Mouse (Mus musculus) ES-Bruce4 (cell line): ENCODE measurements around the gene Gkn2. TPM values are rescaled to one million over a fixed set of nuclear protein-coding genes. Genes with fewer than 3 reads are reported as not detected.

ENCODE experiments used
- H3K27ac ChIP-seq: 2 replicates; pipeline ENCODE4 v1.5.1; 2012; ENCODE audit warnings: low read length, inconsistent platforms; ENCODE audit not compliant: insufficient read depth
- H3K27me3 ChIP-seq: 2 replicates; pipeline ENCODE4 v1.6.1; 2012; ENCODE audit warnings: mild to moderate bottlenecking, low read length, inconsistent platforms; ENCODE audit not compliant: control insufficient read depth, poor library complexity, insufficient read depth, severe bottlenecking
- H3K36me3 ChIP-seq: 2 replicates; pipeline ENCODE4 v1.6.1; 2012; ENCODE audit warnings: inconsistent platforms, mild to moderate bottlenecking, low read length, moderate library complexity; ENCODE audit not compliant: control insufficient read depth, poor library complexity, insufficient read depth, severe bottlenecking
- H3K4me1 ChIP-seq: one replicate; pipeline ENCODE4 v1.8.1; 2011; ENCODE audit warnings: low read length; ENCODE audit not compliant: control insufficient read depth, insufficient read depth
- H3K4me3 ChIP-seq: 2 replicates; pipeline ENCODE4 v1.5.1; 2011; ENCODE audit warnings: low read depth, mild to moderate bottlenecking, low read length
- H3K9ac ChIP-seq: 2 replicates; pipeline ENCODE4 v1.6.1; 2012; ENCODE audit warnings: low read depth, mild to moderate bottlenecking, inconsistent platforms; ENCODE audit not compliant: poor library complexity, severe bottlenecking
- H3K9me3 ChIP-seq: replicated peaks from 2 replicates; pipeline ENCODE4 v1.6.1; 2012; ENCODE audit warnings: mild to moderate bottlenecking, low read length, inconsistent platforms; ENCODE audit not compliant: control insufficient read depth, poor library complexity, insufficient read depth, severe bottlenecking
- CTCF ChIP-seq: IDR thresholded peaks from one replicate; pipeline ENCODE4 v1.8.1; 2011; ENCODE audit warnings: low read depth, low read length
- EP300 ChIP-seq: IDR thresholded peaks from 2 replicates; pipeline ENCODE4 v1.6.1; 2011; ENCODE audit warnings: low read depth, low read length; ENCODE audit not compliant: insufficient read depth
- POLR2A ChIP-seq: IDR thresholded peaks from one replicate; pipeline ENCODE4 v1.8.1; 2011; ENCODE audit warnings: low read length; ENCODE audit not compliant: insufficient read depth
- polyA plus RNA-seq: library from polyadenylated mRNA; stranded (reverse); fragments of >200 nt; gene quantifications from 2 replicates; pipeline ENCODE4 v1.2.4, GENCODE M21; 2011; ENCODE audit warnings: low read depth; ENCODE audit not compliant: missing spikeins, insufficient read depth, insufficient read length

Gkn2 gene
- polyA plus RNA-seq, 1 experiment = not detected

DNA sequence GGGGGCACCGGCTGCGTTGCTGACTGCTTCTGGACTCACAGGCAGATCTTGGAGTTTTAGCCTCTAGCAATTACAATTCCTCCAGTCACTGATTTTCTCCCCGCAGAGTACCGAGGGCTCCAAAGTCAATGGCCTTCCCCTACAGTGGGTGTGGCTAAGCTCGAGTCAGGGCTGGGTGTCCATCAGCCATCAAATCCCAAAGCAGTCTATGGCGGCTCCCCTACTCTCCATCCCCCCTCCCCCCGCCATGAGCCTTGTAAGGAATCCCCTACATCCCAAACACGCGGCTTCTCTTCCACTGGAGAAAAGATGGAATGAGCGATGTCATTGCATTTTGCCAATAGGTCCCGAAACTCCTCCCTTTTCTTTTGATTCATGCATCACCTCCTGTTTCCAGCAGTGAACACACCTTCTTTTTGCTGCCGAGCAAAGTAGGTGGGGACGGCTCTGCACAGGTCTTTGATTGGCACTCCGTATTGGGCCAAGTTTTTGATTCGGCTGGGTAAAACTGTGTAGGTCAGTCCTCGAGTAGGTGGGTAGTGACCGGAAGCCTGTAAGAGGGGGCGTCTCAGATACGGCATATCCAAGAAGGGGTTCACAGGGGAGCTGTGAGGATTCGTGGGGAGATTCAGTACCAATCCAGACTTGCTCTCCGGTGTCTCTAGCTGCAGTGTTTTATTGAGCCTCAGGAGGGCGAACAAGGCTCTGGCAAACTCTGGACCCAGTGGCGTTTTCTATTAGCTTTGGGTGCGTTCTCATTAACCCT is 11.0 kb downstream of the Gkn2 start:
- no peaks in the 10 kb centered on the region for H3K27me3 ChIP-seq
- no peaks in the 10 kb centered on the region for H3K4me1 ChIP-seq
- peak overlapping the region; percentile 44 for H3K4me3 ChIP-seq
- TF ChIP-seq POLR2A (no peak), CTCF (peak; percentile 22)
- no peak overlapping the region for H3K9ac ChIP-seq
- H3K9me3 ChIP-seq = no peaks in the 10 kb centered on the region
- H3K27ac ChIP-seq = no peak overlapping the region
- no peaks in the 10 kb centered on the region for H3K36me3 ChIP-seq

DNA sequence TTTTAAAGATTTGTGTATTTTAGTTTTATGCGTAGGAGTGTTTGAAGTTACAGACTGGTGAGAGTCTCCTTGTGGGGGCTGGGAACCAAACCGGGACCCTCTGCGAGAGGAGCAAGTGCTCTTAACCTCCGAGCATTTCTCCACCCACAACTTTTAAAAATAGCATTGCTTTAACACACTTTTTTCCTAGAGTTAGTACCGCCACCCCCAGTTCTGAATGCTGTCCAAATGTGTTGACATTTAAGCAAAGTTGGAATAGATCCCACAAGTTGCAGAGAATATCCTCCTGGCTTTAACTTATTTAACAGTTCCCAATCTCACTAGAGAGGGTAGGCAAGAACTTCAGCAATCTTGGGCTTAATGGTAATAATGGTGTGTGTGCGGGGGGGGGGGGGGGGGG is 11.6 kb downstream of the Gkn2 start:
- Histone ChIP-seq H3K27me3 (no peaks in the 10 kb centered on the region), H3K36me3 (no peaks in the 10 kb centered on the region), H3K4me1 (no peaks in the 10 kb centered on the region), H3K27ac (no peak overlapping the region), H3K9me3 (no peaks in the 10 kb centered on the region), H3K9ac (no peak overlapping the region), H3K4me3 (no peak overlapping the region)
- TF ChIP-seq CTCF (no peak), EP300 (no peak), POLR2A (no peak)

DNA sequence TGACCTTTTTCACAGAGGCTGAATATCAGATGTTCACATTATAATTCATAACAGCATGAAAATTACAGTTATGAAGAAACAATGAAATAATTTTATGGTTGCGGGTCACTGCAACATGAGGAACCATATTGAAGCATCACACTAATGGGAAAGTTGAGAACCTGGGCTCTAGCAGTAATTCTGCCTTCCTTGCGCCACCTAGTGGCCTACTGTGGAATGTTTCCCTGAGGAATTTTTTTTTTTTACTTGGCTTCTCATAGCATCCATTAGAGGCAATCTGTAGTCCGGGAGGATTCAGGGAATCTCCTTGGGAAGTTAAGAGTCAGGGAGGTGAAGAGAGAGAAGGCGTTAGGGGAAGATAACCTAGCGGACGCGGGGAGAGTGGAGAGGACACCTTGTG is 13.0 kb downstream of the Gkn2 start:
- no peaks in the 10 kb centered on the region for H3K36me3 ChIP-seq
- no peak overlapping the region for H3K4me3 ChIP-seq
- no peaks in the 10 kb centered on the region for H3K27me3 ChIP-seq
- no peak overlapping the region for H3K9ac ChIP-seq
- no peaks in the 10 kb centered on the region for H3K9me3 ChIP-seq
- no peak overlapping the region for H3K27ac ChIP-seq
- no peak for TF ChIP-seq EP300
- no peak for TF ChIP-seq POLR2A
- peak; percentile 30 for TF ChIP-seq CTCF
- no peaks in the 10 kb centered on the region for H3K4me1 ChIP-seq

DNA sequence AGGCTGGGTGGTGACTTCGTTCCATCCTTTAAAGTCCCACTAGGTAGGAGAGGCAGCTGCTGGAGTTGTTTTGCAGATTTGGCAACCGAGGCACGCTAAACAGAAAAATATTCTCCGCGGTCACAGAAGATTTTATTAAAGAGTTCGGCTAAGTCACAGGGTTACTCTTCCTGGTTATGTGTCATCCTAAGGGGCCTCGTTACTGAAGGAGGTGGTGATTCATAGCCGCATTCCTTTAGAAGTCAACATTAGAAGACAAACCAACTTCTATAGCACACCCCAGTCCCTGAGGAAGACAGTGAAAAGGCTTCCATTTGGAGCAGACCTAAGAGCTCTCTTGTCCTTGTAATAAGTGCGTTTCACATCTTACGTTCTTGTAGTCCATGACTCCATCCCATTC is 13.5 kb downstream of the Gkn2 start:
- TF ChIP-seq CTCF (no peak), EP300 (no peak), POLR2A (no peak)
- Histone ChIP-seq H3K27ac (no peak overlapping the region), H3K9me3 (no peaks in the 10 kb centered on the region), H3K27me3 (no peaks in the 10 kb centered on the region), H3K9ac (no peak overlapping the region), H3K36me3 (no peaks in the 10 kb centered on the region), H3K4me3 (no peak overlapping the region), H3K4me1 (no peaks in the 10 kb centered on the region)

DNA sequence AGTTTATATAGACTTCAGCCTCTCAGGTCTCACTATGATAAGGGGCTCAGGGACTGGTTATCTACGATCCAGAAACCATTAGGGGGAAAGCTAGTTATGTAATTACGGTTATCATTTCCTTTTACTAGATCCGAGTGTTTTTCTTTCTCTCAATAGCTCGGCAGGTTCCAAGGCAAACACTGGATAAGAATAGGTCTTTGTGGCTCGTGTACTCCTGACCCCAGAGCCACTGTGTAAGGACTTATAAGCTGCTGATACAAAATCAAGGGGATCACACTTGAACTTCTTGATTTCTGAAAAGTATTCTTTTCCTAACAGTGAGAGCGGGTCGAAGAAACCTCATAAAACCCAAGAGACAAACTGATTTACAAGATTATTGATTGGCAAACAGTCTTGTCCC is 15.7 kb downstream of the Gkn2 start, which contains the start of gene Gkn3:
Gene Gkn3, minus strand, starts transcription at position 59 of the 400 bp plus-strand sequence.
- no peaks in the 10 kb centered on the region for H3K27me3 ChIP-seq
- H3K27ac ChIP-seq = no peak within 1 kb of the TSS
- TF ChIP-seq EP300 (no peak), CTCF (no peak), POLR2A (no peak)
- no peak within 1 kb of the TSS for H3K4me3 ChIP-seq
- no peak within 1 kb of the TSS for H3K9ac ChIP-seq
- no peaks in the 10 kb centered on the region for H3K9me3 ChIP-seq
- H3K4me1 ChIP-seq = no peaks in the 10 kb centered on the region
- no peaks in the 10 kb centered on the region for H3K36me3 ChIP-seq

DNA sequence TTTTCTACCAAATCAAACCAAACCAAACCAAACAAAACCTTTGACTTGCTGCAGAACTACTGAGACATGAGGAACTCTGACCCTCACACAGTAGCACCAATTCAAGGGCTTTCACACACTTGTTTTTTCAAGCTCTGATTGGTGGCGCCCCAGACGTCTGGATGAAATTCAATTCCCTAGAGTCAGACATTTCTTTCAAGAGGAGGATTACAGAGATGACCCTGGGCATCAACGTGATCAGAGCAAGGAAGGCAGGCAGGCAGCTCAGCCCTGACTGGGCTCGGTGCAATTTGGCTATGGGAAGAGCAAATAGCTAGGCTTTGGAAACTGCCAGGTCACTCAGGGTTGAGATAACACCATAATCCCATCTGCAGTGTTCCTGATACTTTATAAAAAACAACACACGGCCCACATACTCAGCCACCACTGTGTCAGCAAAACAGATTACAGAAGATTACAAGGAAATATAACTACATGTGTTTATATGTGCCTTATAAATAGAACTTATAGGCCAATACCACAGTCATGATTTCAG is 16.4 kb downstream of the Gkn2 start:
- Histone ChIP-seq H3K36me3 (no peaks in the 10 kb centered on the region), H3K9ac (no peak overlapping the region), H3K27me3 (no peaks in the 10 kb centered on the region), H3K9me3 (no peaks in the 10 kb centered on the region), H3K4me1 (no peaks in the 10 kb centered on the region), H3K4me3 (no peak overlapping the region), H3K27ac (no peak overlapping the region)
- TF ChIP-seq CTCF (no peak), EP300 (no peak), POLR2A (no peak)
